Mouse (Mus musculus): ENCODE data around the gene Fam219a.

GRCm38 (mm10) chr4:41527076-41527475, 42.3 kb downstream of the Fam219a start:
- TF ChIP-seq CTCF (IDR thresholded peaks at IDR 0.05; ENCODE audit: low read depth) (no peak), EP300 (IDR thresholded peaks at IDR 0.05; ENCODE audit: low read depth) (no peak)

All from liver, postnatal 0 days (tissue).